Mouse (Mus musculus): ENCODE measurements around the gene Pdzd9.
"Not testable (repeated sequence)": the region's sequence is repeated elsewhere in the genome, so short reads cannot be mapped to it uniquely, and the experiment has no call there.

- not testable (repeated sequence) for TF ChIP-seq CTCF (IDR thresholded peaks at IDR 0.05; ENCODE audit: control insufficient read depth, insufficient read depth, insufficient read length); USF1 (IDR thresholded peaks at IDR 0.05; ENCODE audit: low read depth); MYOD1 (IDR thresholded peaks at IDR 0.05; ENCODE audit: control insufficient read depth, insufficient read length, low read depth); CEBPB (IDR thresholded peaks at IDR 0.05; ENCODE audit: low read depth)
Measured at GRCm38 (mm10) chr7:120713951-120714350, 43.8 kb upstream of the Pdzd9 start.
